Mouse (Mus musculus) C2C12 (cell line): Measurements from ENCODE around the gene Pdlim4. TPM values are rescaled to one million over a fixed set of nuclear protein-coding genes. Genes with fewer than 3 reads are reported as not detected.

Source experiments
- H3K27me3 ChIP-seq: one replicate; pipeline ENCODE4 v1.6.1; 2011; ENCODE audit not compliant: control insufficient read depth, insufficient read depth, insufficient read length
- H3K36me3 ChIP-seq: one replicate; pipeline ENCODE4 v1.6.1; 2011; ENCODE audit not compliant: control insufficient read depth, insufficient read depth
- H3K4me3 ChIP-seq: one replicate; pipeline ENCODE4 v1.5.1; 2011; ENCODE audit warnings: mild to moderate bottlenecking, control low read depth; ENCODE audit not compliant: poor library complexity, insufficient read depth, severe bottlenecking
- H3K79me2 ChIP-seq: one replicate; pipeline ENCODE4 v1.6.1; 2011; ENCODE audit not compliant: control insufficient read depth, insufficient read depth
- H3K79me3 ChIP-seq: one replicate; pipeline ENCODE4 v1.6.1; 2011; ENCODE audit warnings: low read depth, control low read depth
- H3ac ChIP-seq: one replicate; pipeline ENCODE3; 2011; ENCODE audit warnings: low read depth; ENCODE audit not compliant: control insufficient read depth, insufficient read length
- CEBPB ChIP-seq: IDR thresholded peaks from one replicate; pipeline ENCODE4 v1.6.1; 2011; ENCODE audit warnings: low read depth, mild to moderate bottlenecking, control low read depth, moderate library complexity
- CTCF ChIP-seq: IDR thresholded peaks from one replicate; pipeline ENCODE4 v1.5.1; 2011; ENCODE audit not compliant: control insufficient read depth, insufficient read depth, insufficient read length
- FOSL1 ChIP-seq: IDR thresholded peaks from one replicate; pipeline ENCODE4 v1.8.0; 2011; ENCODE audit warnings: mild to moderate bottlenecking, low read length; ENCODE audit not compliant: poor library complexity, insufficient read depth, severe bottlenecking
- MAX ChIP-seq: IDR thresholded peaks from one replicate; pipeline ENCODE4 v1.6.1; 2011; ENCODE audit warnings: mild to moderate bottlenecking, control low read depth
- MYOD1 ChIP-seq: IDR thresholded peaks from one replicate; pipeline ENCODE4 v1.6.1; 2011; ENCODE audit warnings: low read depth; ENCODE audit not compliant: control insufficient read depth, insufficient read length
- MYOG ChIP-seq: IDR thresholded peaks from one replicate; pipeline ENCODE4 v1.6.1; 2011; ENCODE audit not compliant: control insufficient read depth, insufficient read length; ENCODE audit errors: extremely low read depth
- USF1 ChIP-seq: IDR thresholded peaks from one replicate; pipeline ENCODE4 v1.6.1; 2011; ENCODE audit warnings: low read depth, mild to moderate bottlenecking, control low read depth, moderate library complexity
- polyA plus RNA-seq: library from polyadenylated mRNA; unstranded; fragments of >200 nt; fragmentation: generic; extraction: Trizol; gene quantifications from one replicate; pipeline ENCODE4 v1.2.1, GENCODE M21; 2012; ENCODE audit warnings: missing spikeins

The Pdlim4 gene
- polyA plus RNA-seq, 1 experiment = 120 TPM

DNA sequence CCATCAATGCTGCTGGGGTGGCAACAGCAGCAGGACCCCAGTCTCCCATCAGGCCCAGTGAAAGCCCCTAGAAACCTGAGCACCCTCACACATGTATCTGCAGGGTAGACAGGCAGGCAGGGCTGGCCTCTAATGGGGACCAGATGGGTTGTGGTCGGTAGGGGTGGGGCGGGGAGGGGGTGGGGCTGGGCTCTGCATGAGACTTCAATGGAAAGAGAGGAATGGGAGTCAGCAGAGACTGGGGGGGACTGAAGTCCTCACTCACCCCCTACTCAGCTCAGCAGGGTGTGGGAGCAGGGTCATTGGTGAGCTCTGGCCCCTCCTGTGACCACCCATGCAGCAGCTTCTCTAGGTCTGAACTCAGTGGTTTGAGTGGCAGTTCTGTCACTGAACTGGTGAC is 11.4 kb downstream of the Pdlim4 start:
- TF ChIP-seq MYOG (no peak), MYOD1 (no peak), MAX (no peak), CEBPB (no peak), USF1 (no peak), CTCF (no peak), FOSL1 (no peak)
- H3K36me3 ChIP-seq = peaks cover 57% of the 10 kb centered on the region
- no peak overlapping the region for H3ac ChIP-seq
- H3K27me3 ChIP-seq = no peaks in the 10 kb centered on the region
- H3K79me2 ChIP-seq = peaks cover 8% of the 10 kb centered on the region
- no peak overlapping the region for H3K4me3 ChIP-seq
- H3K79me3 ChIP-seq = no peaks in the 10 kb centered on the region

GRCm38 (mm10) chr11:54056132-54056531 is 12.7 kb downstream of the Pdlim4 start:
- peaks cover 52% of the 10 kb centered on the region for H3K36me3 ChIP-seq
- H3K4me3 ChIP-seq = no peak overlapping the region

DNA sequence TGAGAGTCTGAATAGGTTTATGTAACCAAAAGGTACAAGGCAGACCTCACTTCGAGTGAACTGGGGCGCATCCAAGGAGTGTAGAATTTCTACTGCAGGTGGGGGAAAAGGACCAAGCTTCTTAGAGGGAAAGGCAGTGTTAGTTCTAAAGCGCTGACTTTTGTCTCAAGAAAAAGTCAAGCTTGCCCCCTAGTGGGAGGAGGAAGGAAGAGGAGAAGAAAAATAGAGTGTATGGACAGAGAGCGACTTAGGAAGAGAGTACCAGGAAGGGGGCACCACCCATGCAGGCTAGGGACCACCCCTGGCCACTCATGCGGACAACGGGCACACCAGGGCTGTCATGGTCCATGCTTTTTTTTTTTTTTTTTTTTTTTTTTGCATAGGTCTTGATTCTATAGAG is 14.6 kb downstream of the Pdlim4 start:
- Histone ChIP-seq H3ac (no peak overlapping the region), H3K36me3 (peaks cover 43% of the 10 kb centered on the region), H3K79me3 (no peaks in the 10 kb centered on the region), H3K4me3 (no peak overlapping the region), H3K27me3 (no peaks in the 10 kb centered on the region), H3K79me2 (no peaks in the 10 kb centered on the region)
- TF ChIP-seq CTCF = no peak
- no peak for TF ChIP-seq MYOG
- no peak for TF ChIP-seq USF1
- no peak for TF ChIP-seq CEBPB
- TF ChIP-seq FOSL1 = no peak
- TF ChIP-seq MAX = no peak
- no peak for TF ChIP-seq MYOD1

More at GRCm38 (mm10) chr11:54056132-54056531, 12.7 kb downstream of the Pdlim4 start:
- no peak overlapping the region for H3ac ChIP-seq
- H3K27me3 ChIP-seq = no peaks in the 10 kb centered on the region
- TF ChIP-seq CTCF = peak; percentile 7
- TF ChIP-seq FOSL1 = no peak
- H3K79me2 ChIP-seq = peaks cover 8% of the 10 kb centered on the region
- no peaks in the 10 kb centered on the region for H3K79me3 ChIP-seq

DNA sequence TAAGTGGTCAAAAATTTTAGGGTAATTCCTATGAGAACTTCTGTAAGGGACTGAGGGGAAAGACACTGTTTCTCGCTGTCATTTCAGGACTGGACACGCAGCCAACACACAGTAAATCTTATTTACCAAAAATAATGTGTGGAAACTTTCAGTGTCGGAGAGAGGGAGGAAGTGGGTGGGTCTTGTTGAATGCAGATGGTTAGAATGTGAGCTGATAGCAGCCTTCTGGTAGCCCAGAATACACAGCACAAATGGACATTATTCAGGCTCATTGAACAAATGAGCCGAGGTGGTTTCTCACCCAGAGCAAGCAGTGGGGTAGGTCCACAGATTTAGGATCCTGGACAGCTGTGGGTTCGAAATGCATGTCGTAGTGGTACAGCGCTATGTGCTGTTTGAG is 15.7 kb downstream of the Pdlim4 start:
- Histone ChIP-seq H3ac (no peak overlapping the region), H3K79me3 (no peaks in the 10 kb centered on the region), H3K36me3 (peaks cover 38% of the 10 kb centered on the region), H3K27me3 (no peaks in the 10 kb centered on the region), H3K4me3 (no peak overlapping the region), H3K79me2 (no peaks in the 10 kb centered on the region)
- TF ChIP-seq MYOD1 = no peak
- no peak for TF ChIP-seq USF1
- no peak for TF ChIP-seq CEBPB
- TF ChIP-seq MYOG = no peak
- no peak for TF ChIP-seq MAX

DNA sequence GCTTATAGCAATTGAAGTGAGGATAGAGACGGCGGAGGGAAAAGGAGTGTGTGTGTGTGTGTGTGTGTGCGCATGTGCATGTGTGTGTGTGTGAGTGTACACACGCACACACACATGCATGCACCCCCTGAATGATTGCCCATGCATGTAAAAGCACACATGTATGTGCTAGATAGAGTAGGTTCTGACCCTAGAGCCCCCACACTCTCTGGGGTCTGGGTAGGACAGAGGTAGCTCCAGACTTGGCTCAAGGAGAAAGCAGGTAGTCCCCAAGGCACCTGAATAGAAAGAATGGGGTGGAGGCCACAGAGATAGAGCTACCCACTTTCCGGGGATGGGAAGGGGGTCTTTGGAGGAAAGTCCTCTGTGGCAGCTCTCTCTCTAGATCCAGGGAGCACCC is 16.7 kb downstream of the Pdlim4 start:
- no peak overlapping the region for H3K4me3 ChIP-seq
- no peak for TF ChIP-seq MYOG
- no peak for TF ChIP-seq CTCF
- TF ChIP-seq MYOD1 = no peak
- no peak for TF ChIP-seq USF1
- TF ChIP-seq CEBPB = no peak
- no peaks in the 10 kb centered on the region for H3K79me2 ChIP-seq
- no peak overlapping the region for H3ac ChIP-seq
- H3K36me3 ChIP-seq = peaks cover 38% of the 10 kb centered on the region
- no peaks in the 10 kb centered on the region for H3K79me3 ChIP-seq
- no peaks in the 10 kb centered on the region for H3K27me3 ChIP-seq

- Histone ChIP-seq H3K79me3 (no peaks in the 10 kb centered on the region), H3K79me2 (no peaks in the 10 kb centered on the region), H3K36me3 (peaks cover 30% of the 10 kb centered on the region), H3K4me3 (no peak overlapping the region), H3ac (no peak overlapping the region), H3K27me3 (no peaks in the 10 kb centered on the region)
- TF ChIP-seq USF1 (no peak), MYOD1 (no peak), CEBPB (no peak), CTCF (no peak), MYOG (no peak), FOSL1 (no peak), MAX (no peak)
These were observed 17.7 kb downstream of the Pdlim4 start for GRCm38 (mm10) chr11:54051161-54051560.
